Mouse (Mus musculus) C2C12 (cell line): Measurements from ENCODE around the gene Prkaa1. TPM values are rescaled to one million over a fixed set of nuclear protein-coding genes. Genes with fewer than 3 reads are reported as not detected.

Experiments
- H3K27me3 ChIP-seq: one replicate; pipeline ENCODE4 v1.6.1; 2011; ENCODE audit not compliant: control insufficient read depth, insufficient read depth, insufficient read length
- H3K36me3 ChIP-seq: one replicate; pipeline ENCODE4 v1.6.1; 2011; ENCODE audit not compliant: control insufficient read depth, insufficient read depth
- H3K4me3 ChIP-seq: one replicate; pipeline ENCODE4 v1.5.1; 2011; ENCODE audit warnings: mild to moderate bottlenecking, control low read depth; ENCODE audit not compliant: poor library complexity, insufficient read depth, severe bottlenecking
- H3K79me2 ChIP-seq: one replicate; pipeline ENCODE4 v1.6.1; 2011; ENCODE audit not compliant: control insufficient read depth, insufficient read depth
- H3K79me3 ChIP-seq: one replicate; pipeline ENCODE4 v1.6.1; 2011; ENCODE audit warnings: low read depth, control low read depth
- H3ac ChIP-seq: one replicate; pipeline ENCODE3; 2011; ENCODE audit warnings: low read depth; ENCODE audit not compliant: control insufficient read depth, insufficient read length
- CEBPB ChIP-seq: IDR thresholded peaks from one replicate; pipeline ENCODE4 v1.6.1; 2011; ENCODE audit warnings: low read depth, mild to moderate bottlenecking, control low read depth, moderate library complexity
- CTCF ChIP-seq: IDR thresholded peaks from one replicate; pipeline ENCODE4 v1.5.1; 2011; ENCODE audit not compliant: control insufficient read depth, insufficient read depth, insufficient read length
- FOSL1 ChIP-seq: IDR thresholded peaks from one replicate; pipeline ENCODE4 v1.8.0; 2011; ENCODE audit warnings: mild to moderate bottlenecking, low read length; ENCODE audit not compliant: poor library complexity, insufficient read depth, severe bottlenecking
- MAX ChIP-seq: IDR thresholded peaks from one replicate; pipeline ENCODE4 v1.6.1; 2011; ENCODE audit warnings: mild to moderate bottlenecking, control low read depth
- MYOD1 ChIP-seq: IDR thresholded peaks from one replicate; pipeline ENCODE4 v1.6.1; 2011; ENCODE audit warnings: low read depth; ENCODE audit not compliant: control insufficient read depth, insufficient read length
- MYOG ChIP-seq: IDR thresholded peaks from one replicate; pipeline ENCODE4 v1.6.1; 2011; ENCODE audit not compliant: control insufficient read depth, insufficient read length; ENCODE audit errors: extremely low read depth
- USF1 ChIP-seq: IDR thresholded peaks from one replicate; pipeline ENCODE4 v1.6.1; 2011; ENCODE audit warnings: low read depth, mild to moderate bottlenecking, control low read depth, moderate library complexity
- polyA plus RNA-seq: library from polyadenylated mRNA; unstranded; fragments of >200 nt; fragmentation: generic; extraction: Trizol; gene quantifications from one replicate; pipeline ENCODE4 v1.2.1, GENCODE M21; 2012; ENCODE audit warnings: missing spikeins

Gene Prkaa1
- polyA plus RNA-seq, 1 experiment: 21.3 TPM

GRCm38 (mm10) chr15:5139863-5140262 is 3.8 kb upstream of the Prkaa1 start:
- no peak overlapping the region for H3K4me3 ChIP-seq
- H3K79me2 ChIP-seq: peaks cover 13% of the 10 kb centered on the region
- no peaks in the 10 kb centered on the region for H3K36me3 ChIP-seq
- no peak overlapping the region for H3ac ChIP-seq
- peaks cover 8% of the 10 kb centered on the region for H3K79me3 ChIP-seq
- no peaks in the 10 kb centered on the region for H3K27me3 ChIP-seq
- TF ChIP-seq CTCF (no peak), MAX (no peak), USF1 (no peak), FOSL1 (no peak), MYOD1 (no peak), MYOG (no peak), CEBPB (no peak)

- no peak overlapping the region for H3ac ChIP-seq
- H3K79me3 ChIP-seq: peaks cover 13% of the 10 kb centered on the region
- H3K4me3 ChIP-seq: no peak overlapping the region
- H3K36me3 ChIP-seq: no peaks in the 10 kb centered on the region
- no peak for TF ChIP-seq CTCF
- no peak for TF ChIP-seq FOSL1
- no peak for TF ChIP-seq MAX
- TF ChIP-seq CEBPB: no peak
- no peak for TF ChIP-seq USF1
- no peak for TF ChIP-seq MYOD1
- no peak for TF ChIP-seq MYOG
- no peaks in the 10 kb centered on the region for H3K27me3 ChIP-seq
- peaks cover 18% of the 10 kb centered on the region for H3K79me2 ChIP-seq
Observed at GRCm38 (mm10) chr15:5140357-5140756, 3.3 kb upstream of the Prkaa1 start.

DNA sequence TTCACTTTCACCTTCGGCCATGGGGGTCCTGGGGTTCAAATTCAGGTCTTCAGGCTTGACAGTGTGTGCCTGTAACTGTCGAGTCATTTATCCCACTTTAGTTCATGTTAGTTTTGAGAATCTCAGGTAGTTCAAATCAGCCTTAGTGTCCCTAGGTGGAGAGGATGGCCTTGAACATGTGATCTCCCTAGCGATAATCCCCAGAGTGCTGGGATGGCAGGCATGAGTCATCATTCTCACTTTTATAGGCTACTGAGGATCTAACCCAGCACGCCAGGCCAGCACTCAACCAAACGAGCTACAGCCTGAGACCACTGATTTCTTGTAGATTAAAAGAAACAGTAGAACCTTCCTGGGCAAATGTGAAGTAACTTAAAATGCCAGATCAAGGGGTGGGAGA is 1.6 kb upstream of the Prkaa1 start:
- Histone ChIP-seq H3K79me3 (peaks cover 30% of the 10 kb centered on the region), H3K4me3 (no peak overlapping the region), H3K36me3 (peaks cover 8% of the 10 kb centered on the region), H3K27me3 (no peaks in the 10 kb centered on the region), H3ac (no peak overlapping the region), H3K79me2 (peaks cover 35% of the 10 kb centered on the region)
- no peak for TF ChIP-seq CEBPB
- TF ChIP-seq USF1: peak; percentile 43

DNA sequence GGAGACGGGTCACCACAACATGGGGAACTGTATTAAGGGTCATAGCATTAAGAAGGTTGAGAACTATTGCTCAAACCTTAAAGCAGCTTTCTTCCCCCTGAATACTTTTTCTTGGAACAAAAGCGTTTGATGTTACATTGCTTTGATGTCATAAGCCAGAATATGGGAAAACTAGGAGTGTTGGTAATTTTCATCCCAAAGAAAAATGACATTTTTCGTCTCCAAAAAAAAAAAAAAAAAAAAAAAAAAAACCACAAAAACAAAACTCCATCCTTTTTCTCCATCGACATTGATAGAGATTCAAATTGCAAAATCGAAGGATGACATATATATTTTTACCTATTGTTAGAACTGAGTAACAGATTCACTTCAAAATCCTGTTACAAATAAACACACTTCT is 947 bp upstream of the Prkaa1 start:
- H3ac ChIP-seq: no peak overlapping the region
- no peak overlapping the region for H3K4me3 ChIP-seq
- peaks cover 8% of the 10 kb centered on the region for H3K36me3 ChIP-seq
- no peaks in the 10 kb centered on the region for H3K27me3 ChIP-seq
- no peak for TF ChIP-seq FOSL1
- no peak for TF ChIP-seq MAX
- TF ChIP-seq MYOG: no peak
- no peak for TF ChIP-seq USF1
- TF ChIP-seq MYOD1: no peak
- TF ChIP-seq CEBPB: no peak
- TF ChIP-seq CTCF: no peak
- peaks cover 42% of the 10 kb centered on the region for H3K79me2 ChIP-seq
- peaks cover 37% of the 10 kb centered on the region for H3K79me3 ChIP-seq

- Histone ChIP-seq H3K36me3 (peaks cover 8% of the 10 kb centered on the region), H3ac (peak overlapping the region; percentile 76), H3K4me3 (peak overlapping the region; percentile 98), H3K79me3 (peaks cover 52% of the 10 kb centered on the region), H3K79me2 (peaks cover 56% of the 10 kb centered on the region), H3K27me3 (no peaks in the 10 kb centered on the region)
- no peak for TF ChIP-seq MAX
- TF ChIP-seq CEBPB: no peak
- no peak for TF ChIP-seq FOSL1
- TF ChIP-seq CTCF: no peak
- TF ChIP-seq MYOG: no peak
- no peak for TF ChIP-seq USF1
- no peak for TF ChIP-seq MYOD1
Observed at GRCm38 (mm10) chr15:5144021-5144778, 539 bp downstream of the Prkaa1 start.
